Mouse (Mus musculus) small intestine, adult 2 months (tissue): Measurements from ENCODE around the gene Dact3. TPM values are rescaled to one million over a fixed set of nuclear protein-coding genes. Genes with fewer than 3 reads are reported as not detected.

Source experiments
- H3K27ac ChIP-seq: fragments of 200-500 bp; 2 replicates; pipeline ENCODE4 v1.5.1; 2012; ENCODE audit warnings: low read depth, low read length, control low read depth, inconsistent platforms; ENCODE audit not compliant: insufficient read depth
- H3K27me3 ChIP-seq: fragments of 200-500 bp; 2 replicates; pipeline ENCODE4 v1.6.1; 2012; ENCODE audit warnings: mild to moderate bottlenecking, moderate library complexity, low read length, inconsistent platforms; ENCODE audit not compliant: control insufficient read depth, insufficient read depth
- H3K36me3 ChIP-seq: fragments of 200-500 bp; 2 replicates; pipeline ENCODE4 v1.6.1; 2012; ENCODE audit warnings: mild to moderate bottlenecking, low read length, control low read depth, inconsistent platforms; ENCODE audit not compliant: control insufficient read depth, insufficient read depth
- H3K4me1 ChIP-seq: fragments of 200-500 bp; 2 replicates; pipeline ENCODE4 v1.6.1; 2012; ENCODE audit warnings: low read length, inconsistent platforms, mixed read lengths; ENCODE audit not compliant: control insufficient read depth, insufficient read depth, insufficient read length
- H3K4me3 ChIP-seq: fragments of 200-500 bp; 2 replicates; pipeline ENCODE4 v1.5.1; 2012; ENCODE audit warnings: low read depth, mild to moderate bottlenecking, control low read depth, inconsistent platforms, low read length, moderate library complexity
- CTCF ChIP-seq: fragments of 200-500 bp; IDR thresholded peaks from 2 replicates; pipeline ENCODE4 v1.5.1; 2012; ENCODE audit warnings: low read depth, mild to moderate bottlenecking, control low read depth, inconsistent platforms, low read length, moderate library complexity, mixed read lengths; ENCODE audit not compliant: insufficient replicate concordance, insufficient read length; ENCODE audit errors: extremely low read depth
- POLR2A ChIP-seq: fragments of 200-500 bp; IDR thresholded peaks from 2 replicates; pipeline ENCODE4 v1.6.1; 2012; ENCODE audit warnings: low read depth, mild to moderate bottlenecking, control low read depth, inconsistent platforms, low read length, moderate library complexity
- WGBS: fragments of 180-500 bp; shearing (Covaris S2); methylation state at CpG from one replicate; pipeline ENCODE4 v1.1.7; 2018; 5-methylcytosine and 5-hydroxymethylcytosine counted together
- polyA plus RNA-seq: library from polyadenylated mRNA; depleted of rRNA; stranded (reverse); fragments of >200 nt; gene quantifications from 2 replicates; pipeline ENCODE4 v1.2.3, GENCODE M21; 2012

The Dact3 gene
- polyA plus RNA-seq, 1 experiment = 21.6 TPM

DNA sequence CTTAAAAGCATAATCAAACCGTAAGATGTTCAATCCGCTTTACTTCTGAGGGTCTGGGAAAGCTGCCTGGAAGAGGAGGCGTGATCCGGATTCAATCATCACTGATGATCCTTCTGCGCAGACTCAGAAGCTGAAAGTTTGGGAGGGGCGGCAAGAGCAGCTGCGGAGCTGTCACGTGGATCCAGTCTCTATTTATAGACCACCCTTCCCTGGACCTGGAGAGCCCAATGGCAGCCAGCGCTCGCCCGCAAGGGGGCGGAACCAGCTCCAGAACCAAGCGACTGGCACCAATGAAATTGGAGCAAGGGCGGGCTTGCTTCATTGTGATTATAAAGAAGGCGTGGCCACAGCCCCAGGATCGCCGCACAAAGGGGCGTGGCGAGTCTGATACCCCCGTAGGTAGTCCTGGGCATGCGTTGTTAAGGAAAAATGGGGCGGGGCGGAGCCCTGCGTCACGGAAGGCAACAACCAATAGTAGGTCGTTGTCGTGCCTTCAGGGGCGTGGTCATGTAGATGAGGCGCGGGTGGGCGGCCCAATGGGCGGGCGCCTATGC lies 284 bp upstream of the Dact3 start:
- H3K27ac ChIP-seq = peak overlapping the region; percentile 65
- H3K27me3 ChIP-seq = 0 out of 2 replicates have a peak, but pooled peaks cover 3% of the 10 kb centered on the region
- under 1% methylated on average over 33 of the region's 33 CpGs for WGBS
- H3K36me3 ChIP-seq = peaks cover 8% of the 10 kb centered on the region; the same call in 1 of the 2 replicates
- H3K4me3 ChIP-seq = peak overlapping the region; percentile 27
- H3K4me1 ChIP-seq = peaks cover 3% of the 10 kb centered on the region
- no peak for TF ChIP-seq POLR2A
- peak; percentile 27; the same call in 1 of the 2 replicates for TF ChIP-seq CTCF

DNA sequence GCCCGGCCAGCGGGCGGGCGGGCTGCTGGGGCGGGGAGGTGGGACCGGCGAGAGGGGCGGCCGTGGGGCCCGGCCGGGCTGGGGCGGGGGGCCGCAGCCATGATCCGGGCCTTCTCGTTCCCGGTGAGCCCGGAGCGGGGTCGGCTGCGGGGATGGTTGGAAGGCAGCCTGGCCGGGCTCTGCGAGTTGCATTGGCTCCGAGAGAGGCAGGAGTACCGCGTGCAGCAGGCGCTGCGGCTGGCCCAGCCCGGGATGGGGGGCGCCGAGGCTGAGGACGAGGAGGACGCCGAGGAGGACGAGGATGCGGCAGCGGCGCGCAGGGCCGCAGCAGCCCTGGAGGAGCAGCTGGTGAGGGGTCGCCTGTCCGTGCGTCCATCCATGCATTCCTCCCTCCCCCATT lies 209 bp downstream of the Dact3 start:
- 0 out of 2 replicates have a peak, but pooled peaks cover 3% of the 10 kb centered on the region for H3K27me3 ChIP-seq
- peaks cover 5% of the 10 kb centered on the region; the same call in 1 of the 2 replicates for H3K36me3 ChIP-seq
- H3K4me3 ChIP-seq = peak overlapping the region; percentile 73
- peak overlapping the region; percentile 53; the same call in 1 of the 2 replicates for H3K27ac ChIP-seq
- peaks cover 3% of the 10 kb centered on the region for H3K4me1 ChIP-seq
- TF ChIP-seq CTCF (no peak), POLR2A (no peak)
- WGBS = under 1% methylated on average over 41 of the region's 42 CpGs

DNA sequence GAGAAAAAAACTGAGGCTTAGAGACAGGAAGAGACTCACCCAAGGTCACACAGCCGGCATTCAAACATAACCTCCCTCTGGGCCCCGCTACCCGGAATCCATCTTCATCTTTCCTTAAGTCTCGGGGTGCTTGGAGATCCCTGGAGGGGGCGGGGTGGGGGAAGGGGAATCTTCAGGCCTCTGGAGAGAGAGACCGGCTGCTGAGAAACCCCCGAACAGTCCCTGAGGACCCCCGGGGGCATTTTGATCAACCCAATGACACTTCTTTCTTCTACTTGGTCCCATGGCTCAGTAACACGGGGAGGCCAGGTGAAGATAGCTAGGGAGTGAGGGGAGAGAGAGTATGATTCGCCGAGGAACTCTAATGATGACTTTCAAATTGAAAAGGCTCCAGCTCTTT lies 889 bp downstream of the Dact3 start:
- peaks cover 4% of the 10 kb centered on the region for H3K4me1 ChIP-seq
- WGBS = 43% methylated on average over 11 of the region's 11 CpGs
- H3K27ac ChIP-seq = no peak overlapping the region
- H3K4me3 ChIP-seq = peak overlapping the region; percentile 73; the same call in 1 of the 2 replicates
- H3K36me3 ChIP-seq = peaks cover 2% of the 10 kb centered on the region; the same call in 1 of the 2 replicates
- H3K27me3 ChIP-seq = 0 out of 2 replicates have a peak, but pooled peaks cover 3% of the 10 kb centered on the region
- TF ChIP-seq CTCF (no peak), POLR2A (no peak)

DNA sequence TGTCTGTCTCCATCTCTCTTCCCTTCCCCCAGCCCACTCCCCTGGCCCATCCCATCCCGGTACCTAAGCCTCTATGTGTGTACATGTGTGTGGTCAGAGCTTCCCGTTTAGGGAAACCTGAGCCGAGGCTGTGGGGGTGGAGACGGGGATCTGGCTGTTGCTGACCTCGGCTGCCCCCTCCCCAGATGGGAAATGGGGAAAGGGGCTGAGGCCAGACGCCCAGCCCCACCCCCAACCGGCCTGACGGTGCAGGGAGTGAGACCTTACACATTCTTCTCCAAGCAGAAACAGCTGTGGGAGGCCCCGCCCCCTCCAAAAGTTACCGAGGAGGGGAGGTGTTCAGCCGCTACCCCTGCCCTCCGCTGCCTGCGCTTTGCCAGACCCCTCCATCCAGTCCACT lies 1.5 kb downstream of the Dact3 start:
- 0 out of 2 replicates have a peak, but pooled peaks cover 3% of the 10 kb centered on the region for H3K27me3 ChIP-seq
- peak overlapping the region; percentile 39 for H3K4me3 ChIP-seq
- 54% methylated on average over 13 of the region's 13 CpGs for WGBS
- TF ChIP-seq CTCF (no peak), POLR2A (no peak)
- peak overlapping the region; percentile 42; the same call in 1 of the 2 replicates for H3K27ac ChIP-seq
- H3K4me1 ChIP-seq = peaks cover 5% of the 10 kb centered on the region
- no peaks in the 10 kb centered on the region; the same call in 1 of the 2 replicates for H3K36me3 ChIP-seq

DNA sequence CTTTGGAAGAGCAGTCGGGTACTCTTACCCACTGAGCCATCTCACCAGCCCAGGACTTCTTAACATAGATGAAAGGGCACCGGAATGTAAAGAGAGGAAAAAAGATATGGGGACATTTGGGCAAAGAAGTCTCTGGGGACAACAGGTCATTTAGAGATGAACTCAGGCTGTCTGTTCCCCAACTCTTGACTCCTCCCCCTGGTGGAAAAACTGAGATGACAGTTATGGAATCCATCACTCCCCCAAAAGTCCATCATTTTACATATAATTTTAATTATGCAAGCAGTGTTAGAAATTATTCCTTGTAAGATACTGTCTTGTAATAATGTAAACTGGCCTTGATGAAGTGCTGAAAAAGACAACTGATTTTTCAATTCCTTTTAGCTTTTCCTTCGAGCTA lies 2.6 kb downstream of the Dact3 start:
- Histone ChIP-seq H3K4me3 (no peak overlapping the region), H3K27me3 (0 out of 2 replicates have a peak, but pooled peaks cover 3% of the 10 kb centered on the region), H3K4me1 (peaks cover 5% of the 10 kb centered on the region), H3K36me3 (no peaks in the 10 kb centered on the region), H3K27ac (no peak overlapping the region)
- no peak for TF ChIP-seq POLR2A
- no peak for TF ChIP-seq CTCF
- 69% methylated on average over 3 of the region's 3 CpGs for WGBS

DNA sequence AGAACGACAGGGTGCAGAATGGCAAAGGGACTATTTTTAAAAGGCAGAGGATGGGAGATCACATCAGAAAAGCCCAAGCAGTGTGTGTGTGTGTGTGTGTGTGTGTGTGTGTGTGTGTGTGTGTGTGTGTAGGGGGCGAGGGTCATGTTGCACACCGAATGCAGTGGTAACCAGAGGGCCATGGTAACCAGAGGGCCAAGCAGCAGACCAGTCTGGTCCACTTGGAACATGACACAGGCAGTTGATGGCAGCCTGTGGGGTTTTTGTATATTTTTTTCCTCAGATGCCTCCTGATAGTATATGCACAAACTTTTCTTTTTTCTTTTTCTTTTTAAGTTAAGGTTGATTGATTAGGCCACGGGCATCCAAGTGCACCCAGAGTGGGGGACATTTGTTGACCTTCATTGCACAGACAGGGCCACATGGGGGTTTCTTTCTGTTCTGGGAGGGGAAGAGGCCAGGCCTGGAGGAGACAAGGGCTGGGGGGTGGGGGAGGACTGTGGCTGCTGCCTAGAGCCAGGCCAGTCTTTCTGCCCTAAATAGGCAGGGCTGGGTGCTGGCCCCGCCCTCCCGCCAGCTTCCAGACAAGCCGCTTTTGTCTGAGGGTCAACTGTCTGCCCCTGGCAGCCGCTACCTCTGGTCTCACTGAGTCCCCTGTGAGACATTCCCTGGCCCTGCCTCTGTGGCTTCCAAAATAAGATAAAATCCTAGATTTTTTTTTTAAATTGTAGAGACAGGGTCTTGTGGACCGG lies 4.9 kb downstream of the Dact3 start:
- TF ChIP-seq POLR2A (no peak), CTCF (no peak)
- no peaks in the 10 kb centered on the region for H3K36me3 ChIP-seq
- H3K27me3 ChIP-seq = peaks cover 3% of the 10 kb centered on the region; the same call in 1 of the 2 replicates
- H3K4me1 ChIP-seq = peaks cover 5% of the 10 kb centered on the region
- 35% methylated on average over 9 of the region's 9 CpGs for WGBS
- 0 out of 2 replicates have a peak overlapping the region, but pooled peaks have one; percentile 32 for H3K27ac ChIP-seq
- no peak overlapping the region for H3K4me3 ChIP-seq

DNA sequence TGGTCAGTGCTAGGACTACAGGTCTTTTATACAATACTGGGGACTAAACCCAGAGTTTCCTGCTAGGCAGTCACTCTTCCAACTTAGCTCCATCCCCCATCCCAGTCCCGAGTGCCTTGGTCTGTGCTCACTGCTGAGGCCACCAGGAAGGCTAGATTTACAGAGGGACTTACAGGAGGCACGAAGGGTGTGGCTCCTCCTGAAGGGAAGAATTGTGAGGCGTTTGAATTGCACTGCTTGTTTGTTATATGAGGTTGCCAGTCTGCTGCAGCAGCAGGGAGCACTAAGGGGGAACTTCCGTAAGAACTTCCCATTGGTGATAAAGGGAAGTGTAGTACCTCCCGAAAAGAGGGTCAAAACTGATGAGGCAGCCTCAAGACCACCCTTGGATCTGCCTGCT lies 5.5 kb downstream of the Dact3 start:
- TF ChIP-seq POLR2A (no peak), CTCF (no peak)
- peaks cover 2% of the 10 kb centered on the region; the same call in 1 of the 2 replicates for H3K4me1 ChIP-seq
- no peak overlapping the region for H3K4me3 ChIP-seq
- H3K36me3 ChIP-seq = no peaks in the 10 kb centered on the region
- H3K27me3 ChIP-seq = peaks cover 7% of the 10 kb centered on the region
- peak overlapping the region; percentile 32; the same call in 1 of the 2 replicates for H3K27ac ChIP-seq
- WGBS = 10% methylated on average over 5 of the region's 5 CpGs
